Mouse (Mus musculus) kidney, adult 9 months (tissue): ENCODE data around the gene Cyp3a41a.
"Not testable (repeated sequence)": the region's sequence is repeated elsewhere in the genome, so short reads cannot be mapped to it uniquely, and the experiment has no call there.

Experiments used
- DNase-seq: peaks from one replicate; pipeline ENCODE4 v3.0.0; 2022

Gene Cyp3a41a

DNA sequence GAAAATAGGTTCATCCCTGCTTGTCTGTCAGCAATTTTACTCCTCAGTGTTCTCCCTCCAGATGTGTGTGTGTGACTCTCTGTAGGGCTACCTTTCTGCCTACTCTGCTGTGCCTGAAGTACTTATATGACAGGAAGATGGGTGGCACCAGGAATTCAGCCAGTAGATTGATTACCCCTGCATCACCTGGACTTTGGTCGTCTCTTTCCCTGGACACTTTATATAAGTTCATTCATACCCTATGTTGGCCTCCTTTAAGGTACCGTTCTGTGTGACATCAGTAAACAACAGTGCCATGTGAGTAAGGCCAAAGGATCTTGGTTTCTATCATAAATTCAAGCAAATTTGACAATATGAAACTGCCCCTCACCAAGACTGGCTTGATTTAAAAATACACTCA lies at the start of gene Cyp3a41a:
TSS of gene Cyp3a41a (minus strand) at position 101 of the 400 bp plus-strand sequence.
- not testable (repeated sequence) for DNase-seq

DNA sequence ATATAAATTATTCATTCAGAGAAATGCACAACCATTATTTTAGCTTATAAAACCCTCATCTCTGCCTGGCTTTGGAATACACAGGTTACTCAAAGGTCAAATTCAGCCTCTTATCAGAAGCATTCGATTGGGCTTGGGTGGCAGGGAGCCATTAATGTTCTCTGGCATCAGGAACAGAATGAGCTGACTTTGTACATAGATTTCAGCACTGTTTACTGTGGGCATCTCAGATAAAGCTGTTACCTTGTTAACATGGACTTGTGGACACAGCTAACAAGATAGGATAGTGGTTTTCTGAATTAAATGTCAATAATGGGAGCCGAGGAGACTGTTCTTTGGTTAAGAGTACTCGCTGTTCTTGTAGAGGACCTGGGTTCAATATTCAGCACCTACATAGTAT lies 17.6 kb upstream of the Cyp3a41a start:
- not testable (repeated sequence) for DNase-seq

DNA sequence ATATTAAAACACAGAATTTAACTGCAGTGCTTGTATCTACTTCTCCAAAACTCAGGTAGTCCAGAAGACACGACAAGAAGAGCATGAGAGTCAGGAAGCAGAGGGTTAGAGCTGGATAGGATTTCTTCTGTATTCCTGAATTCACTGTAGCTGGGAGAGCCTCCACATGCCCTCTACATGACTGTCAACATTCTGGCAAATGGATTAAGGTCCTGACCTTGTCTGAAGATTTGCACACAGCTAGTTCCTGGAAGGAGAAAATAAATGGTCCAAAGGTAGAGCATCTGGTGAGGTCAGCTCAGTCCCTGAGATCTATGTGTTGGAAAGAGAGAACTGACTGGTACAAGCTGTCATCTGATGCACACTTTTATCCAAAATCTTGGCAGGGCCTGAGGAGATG lies 5.6 kb downstream of the Cyp3a41a start:
- DNase-seq: not testable (repeated sequence)

DNA sequence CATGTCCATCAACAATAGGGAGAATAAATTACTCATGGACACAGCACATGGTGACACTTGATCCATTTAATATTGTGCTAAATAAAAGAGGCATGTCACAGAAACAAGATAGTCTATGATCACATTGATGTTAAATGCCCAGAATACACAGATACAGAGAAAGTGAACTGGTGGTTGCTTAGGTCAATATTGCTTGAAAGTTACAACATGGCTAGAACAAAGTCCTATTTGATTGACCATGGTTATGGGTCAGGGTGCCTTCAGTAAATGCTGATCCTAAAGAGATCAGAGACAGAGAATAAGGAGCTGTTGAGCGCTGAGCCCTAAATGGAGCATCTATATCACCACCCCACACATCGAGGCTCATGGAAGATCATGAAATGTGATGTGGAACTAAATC lies 12.6 kb downstream of the Cyp3a41a start:
- DNase-seq: not testable (repeated sequence)

DNA sequence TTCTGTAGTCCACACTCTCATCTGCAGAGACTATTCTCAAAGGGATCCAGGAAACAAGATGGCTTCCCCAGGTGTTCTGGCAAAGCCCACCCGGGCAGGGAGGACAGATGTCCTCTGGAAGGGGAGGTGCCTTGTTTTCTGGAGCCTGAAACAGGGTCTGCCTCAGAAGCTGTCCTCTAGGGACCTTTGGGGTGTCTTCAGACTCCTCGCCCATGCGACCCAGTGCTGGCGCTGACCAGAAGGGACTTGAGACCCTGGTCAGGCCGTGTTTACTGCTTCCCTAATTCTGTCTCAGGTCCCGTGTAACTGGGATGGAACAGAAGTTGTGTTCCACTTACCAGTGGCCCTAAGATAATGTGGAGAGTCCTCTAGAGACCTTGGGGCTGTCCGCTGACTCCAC lies 57.9 kb downstream of the Cyp3a41a start:
- DNase-seq: no peak

DNA sequence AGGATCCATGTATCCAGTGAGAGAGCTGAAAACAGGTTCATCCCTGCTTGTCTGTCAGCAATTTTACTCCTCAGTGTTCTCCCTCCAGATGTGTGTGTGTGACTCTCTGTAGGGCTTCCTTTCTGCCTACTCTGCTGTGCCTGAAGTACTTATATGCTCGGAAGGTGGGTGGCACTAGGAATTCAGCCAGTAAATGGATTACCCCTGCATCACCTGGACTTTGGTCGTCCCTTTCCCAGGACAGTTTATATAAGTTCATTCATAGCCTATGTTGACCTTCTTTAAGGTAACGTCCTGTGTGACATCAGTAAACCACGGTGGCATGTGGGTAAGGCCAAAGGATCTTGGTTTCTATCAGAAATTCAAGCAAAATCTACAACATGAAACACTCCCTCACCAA lies 72.2 kb downstream of the Cyp3a41a start:
- DNase-seq: no peak
